Mouse (Mus musculus): ENCODE data around the gene Cachd1.

Gene Cachd1

GRCm38 (mm10) chr4:100992086-100992485 is 215.6 kb downstream of the Cachd1 start:
- no peak for DNase-seq (ENCODE audit: low spot score)

- no peak for DNase-seq (ENCODE audit: low spot score)
These were observed 218.2 kb downstream of the Cachd1 start for GRCm38 (mm10) chr4:100994442-100995255.

GRCm38 (mm10) chr4:100995617-100996016 is 219.1 kb downstream of the Cachd1 start:
- no peak for DNase-seq (ENCODE audit: low spot score)

GRCm38 (mm10) chr4:100996060-100996651 is 219.7 kb downstream of the Cachd1 start:
- DNase-seq (ENCODE audit: low spot score) = no peak

GRCm38 (mm10) chr4:100998145-100998544 is 221.7 kb downstream of the Cachd1 start:
- peak; percentile 59 for DNase-seq (ENCODE audit: low spot score)

GRCm38 (mm10) chr4:100998906-100999305 is 222.4 kb downstream of the Cachd1 start:
- DNase-seq (ENCODE audit: low spot score) = no peak

- no peak for DNase-seq (ENCODE audit: low spot score)
These were observed 224.1 kb downstream of the Cachd1 start for GRCm38 (mm10) chr4:101000622-101001021.

- no peak for DNase-seq (ENCODE audit: low spot score)
These were observed 224.6 kb downstream of the Cachd1 start for GRCm38 (mm10) chr4:101001073-101001472.

- DNase-seq (ENCODE audit: low spot score) = no peak
These were observed 226.5 kb downstream of the Cachd1 start for GRCm38 (mm10) chr4:101002961-101003360.

- DNase-seq (ENCODE audit: low spot score) = no peak
These were observed 231.9 kb downstream of the Cachd1 start for GRCm38 (mm10) chr4:101008362-101008769.

- DNase-seq (ENCODE audit: low spot score) = no peak
These were observed 232.6 kb downstream of the Cachd1 start for GRCm38 (mm10) chr4:101009092-101009491.

- no peak for DNase-seq (ENCODE audit: low spot score)
These were observed 241.3 kb downstream of the Cachd1 start for GRCm38 (mm10) chr4:101017806-101018205.

- no peak for DNase-seq (ENCODE audit: low spot score)
These were observed 244.1 kb downstream of the Cachd1 start, which contains the start of gene Gm10577 for GRCm38 (mm10) chr4:101020596-101020995. Gene Gm10577, minus strand, starts transcription at chr4:101020696.

GRCm38 (mm10) chr4:101026566-101026965 is 250.1 kb downstream of the Cachd1 start:
- DNase-seq (ENCODE audit: low spot score) = no peak

GRCm38 (mm10) chr4:101026995-101027394 is 250.5 kb downstream of the Cachd1 start:
- no peak for DNase-seq (ENCODE audit: low spot score)

- DNase-seq (ENCODE audit: low spot score) = peak; percentile 8
These were observed 251.5 kb downstream of the Cachd1 start for GRCm38 (mm10) chr4:101027852-101028411.

GRCm38 (mm10) chr4:101033047-101033446 is 256.6 kb downstream of the Cachd1 start:
- no peak for DNase-seq (ENCODE audit: low spot score)

- no peak for DNase-seq (ENCODE audit: low spot score)
These were observed 258.7 kb downstream of the Cachd1 start for GRCm38 (mm10) chr4:101035131-101035530.

GRCm38 (mm10) chr4:101037156-101037555 is 260.7 kb downstream of the Cachd1 start:
- no peak for DNase-seq (ENCODE audit: low spot score)

- peak; percentile 31 for DNase-seq (ENCODE audit: low spot score)
These were observed 267.2 kb downstream of the Cachd1 start for GRCm38 (mm10) chr4:101043691-101044090.

GRCm38 (mm10) chr4:101044149-101044548 is 267.7 kb downstream of the Cachd1 start:
- DNase-seq (ENCODE audit: low spot score) = no peak

- DNase-seq (ENCODE audit: low spot score) = peak; percentile 26
These were observed 270.1 kb downstream of the Cachd1 start for GRCm38 (mm10) chr4:101046576-101046975.

GRCm38 (mm10) chr4:101062146-101062545 is 285.7 kb downstream of the Cachd1 start:
- DNase-seq (ENCODE audit: low spot score) = peak; percentile 59

All from lung, postnatal 25 days (tissue).